Mouse (Mus musculus) ES-Bruce4 (cell line): ENCODE measurements around the gene Selenos.

Experiments used
- CTCF ChIP-seq: IDR thresholded peaks from one replicate; pipeline ENCODE4 v1.8.1; 2011; ENCODE audit warnings: low read depth, low read length
- EP300 ChIP-seq: IDR thresholded peaks from 2 replicates; pipeline ENCODE4 v1.6.1; 2011; ENCODE audit warnings: low read depth, low read length; ENCODE audit not compliant: insufficient read depth
- POLR2A ChIP-seq: IDR thresholded peaks from one replicate; pipeline ENCODE4 v1.8.1; 2011; ENCODE audit warnings: low read length; ENCODE audit not compliant: insufficient read depth

DNA sequence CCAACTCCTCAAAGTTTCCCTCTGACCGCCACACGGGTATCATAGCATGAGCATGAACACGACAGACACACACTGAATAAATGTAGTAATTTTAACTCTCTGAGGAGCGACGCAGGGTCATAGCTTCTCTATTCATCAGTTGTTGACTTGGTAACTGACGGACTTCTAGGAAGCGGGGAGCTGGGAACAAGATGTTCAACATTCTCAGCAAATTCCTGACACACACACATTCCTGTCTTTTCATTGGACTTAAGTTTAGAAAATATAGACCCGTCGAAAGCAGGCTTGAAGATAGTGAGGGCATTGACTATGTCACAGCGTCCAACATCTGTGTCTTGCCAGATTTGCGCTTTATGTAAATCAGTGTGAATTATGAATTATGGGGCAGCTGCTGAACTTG, 27.8 kb downstream of the Selenos start:
- TF ChIP-seq POLR2A (no peak), CTCF (no peak), EP300 (no peak)
